Mouse (Mus musculus) layer of hippocampus, postnatal 36 days (tissue): ENCODE data around the gene Rtl10. TPM values are rescaled to one million over a fixed set of nuclear protein-coding genes. Genes with fewer than 3 reads are reported as not detected.
"Not testable (repeated sequence)": the region's sequence is repeated elsewhere in the genome, so short reads cannot be mapped to it uniquely, and the experiment has no call there.

Experiments
- DNase-seq, 2 experiments: peaks; one replicate each; pipeline ENCODE4 v3.0.0; 2022
- total RNA-seq, 2 experiments: library from RNA; stranded (reverse); gene quantifications; 2 replicates each; pipeline ENCODE4 v1.2.3; 2021

Rtl10 gene
- total RNA-seq, 2 experiments from 2014 or later, result 10.0 to 11.5 TPM

- DNase-seq, result no peak
Observed at GRCm38 (mm10) chr16:18484386-18484785, 14.3 kb upstream of the Rtl10 start.

- no peak for DNase-seq
Observed at GRCm38 (mm10) chr16:18484794-18485435, 13.8 kb upstream of the Rtl10 start.

- no peak for DNase-seq
Observed at GRCm38 (mm10) chr16:18486126-18486525, 12.6 kb upstream of the Rtl10 start.

GRCm38 (mm10) chr16:18490281-18490680 is 8.4 kb upstream of the Rtl10 start:
- no peak for DNase-seq

- no peak for DNase-seq
Observed at GRCm38 (mm10) chr16:18490894-18491293, 7.8 kb upstream of the Rtl10 start.

GRCm38 (mm10) chr16:18497865-18498515 is 711 bp upstream of the Rtl10 start:
- no peak for DNase-seq

- DNase-seq, result no peak
Observed at GRCm38 (mm10) chr16:18498996-18499395, 295 bp downstream of the Rtl10 start.

- DNase-seq, result no peak
Observed at GRCm38 (mm10) chr16:18501531-18501930, 2.8 kb downstream of the Rtl10 start.

GRCm38 (mm10) chr16:18503566-18504342 is 5.1 kb downstream of the Rtl10 start:
- no peak for DNase-seq

- no peak for DNase-seq
Observed at GRCm38 (mm10) chr16:18506524-18507199, 8.0 kb downstream of the Rtl10 start.

GRCm38 (mm10) chr16:18507200-18507549 is 8.5 kb downstream of the Rtl10 start:
- no peak for DNase-seq

- DNase-seq, result no peak
Observed at GRCm38 (mm10) chr16:18511741-18512140, 13.0 kb downstream of the Rtl10 start.

GRCm38 (mm10) chr16:18513508-18513907 is 14.8 kb downstream of the Rtl10 start:
- no peak for DNase-seq

- DNase-seq, result peak; percentile 37 to 49
Observed at GRCm38 (mm10) chr16:18518091-18518490, 19.4 kb downstream of the Rtl10 start.

GRCm38 (mm10) chr16:18523563-18524245 is 25.0 kb downstream of the Rtl10 start:
- DNase-seq, result no peak

- DNase-seq, result no peak
Observed at GRCm38 (mm10) chr16:18528656-18529055, 30.0 kb downstream of the Rtl10 start.

GRCm38 (mm10) chr16:18533061-18533460 is 34.4 kb downstream of the Rtl10 start:
- DNase-seq, result not testable (repeated sequence)

GRCm38 (mm10) chr16:18537407-18537990 is 38.8 kb downstream of the Rtl10 start:
- no peak for DNase-seq

- DNase-seq, result no peak
Observed at GRCm38 (mm10) chr16:18539281-18539680, 40.6 kb downstream of the Rtl10 start.

GRCm38 (mm10) chr16:18543151-18543829 is 44.6 kb downstream of the Rtl10 start:
- DNase-seq, result peak; percentile 10 to 15

GRCm38 (mm10) chr16:18547891-18548290 is 49.2 kb downstream of the Rtl10 start:
- DNase-seq, result no peak
